Mouse (Mus musculus) heart, adult 2 months (tissue): ENCODE results near the gene Lax1.

ENCODE experiments used
- CTCF ChIP-seq: fragments of 200-600 bp; IDR thresholded peaks from 2 replicates; pipeline ENCODE4 v1.8.1; 2022; ENCODE audit warnings: antibody characterized with exemption, mild to moderate bottlenecking, moderate library complexity
- EP300 ChIP-seq: fragments of 200-500 bp; IDR thresholded peaks from 2 replicates; pipeline ENCODE4 v1.6.1; 2011; ENCODE audit warnings: low read depth, low read length, control low read depth; ENCODE audit not compliant: insufficient read depth
- POLR2A ChIP-seq: fragments of 200-500 bp; IDR thresholded peaks from 2 replicates; pipeline ENCODE4 v1.6.1; 2011; ENCODE audit warnings: mild to moderate bottlenecking, low read depth, low read length, control low read depth; ENCODE audit not compliant: insufficient read depth

DNA sequence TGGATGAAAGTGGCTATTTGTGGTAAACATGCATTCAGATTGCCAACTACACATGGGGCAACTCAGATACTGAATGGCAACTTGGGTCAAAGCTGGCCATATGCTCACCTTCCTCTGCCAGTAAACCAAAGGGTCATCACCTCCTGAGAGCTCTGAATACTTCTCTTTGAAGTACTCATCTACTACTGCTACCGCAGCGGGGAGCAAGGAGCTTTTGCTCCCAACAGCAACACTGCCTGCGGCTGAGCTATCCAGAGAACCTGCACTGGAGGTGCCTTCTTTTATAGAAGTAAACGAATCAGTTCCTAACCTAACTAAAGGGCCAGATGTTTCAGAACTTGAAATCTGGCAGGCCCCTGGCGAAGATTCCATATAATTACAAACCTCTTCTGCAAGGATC, 33.1 kb downstream of the Lax1 start:
- TF ChIP-seq EP300 (no peak), POLR2A (no peak), CTCF (no peak)
